Mouse (Mus musculus) 3T3-L1 (cell line): Measurements from ENCODE around the gene Chrdl2.
"Not testable (repeated sequence)": the region's sequence is repeated elsewhere in the genome, so short reads cannot be mapped to it uniquely, and the experiment has no call there.

ENCODE experiments used
- DNase-seq: peaks from one replicate; pipeline ENCODE4 v3.0.0-alpha.2; 2015; ENCODE audit warnings: low read depth, low spot score

Chrdl2 gene

DNA sequence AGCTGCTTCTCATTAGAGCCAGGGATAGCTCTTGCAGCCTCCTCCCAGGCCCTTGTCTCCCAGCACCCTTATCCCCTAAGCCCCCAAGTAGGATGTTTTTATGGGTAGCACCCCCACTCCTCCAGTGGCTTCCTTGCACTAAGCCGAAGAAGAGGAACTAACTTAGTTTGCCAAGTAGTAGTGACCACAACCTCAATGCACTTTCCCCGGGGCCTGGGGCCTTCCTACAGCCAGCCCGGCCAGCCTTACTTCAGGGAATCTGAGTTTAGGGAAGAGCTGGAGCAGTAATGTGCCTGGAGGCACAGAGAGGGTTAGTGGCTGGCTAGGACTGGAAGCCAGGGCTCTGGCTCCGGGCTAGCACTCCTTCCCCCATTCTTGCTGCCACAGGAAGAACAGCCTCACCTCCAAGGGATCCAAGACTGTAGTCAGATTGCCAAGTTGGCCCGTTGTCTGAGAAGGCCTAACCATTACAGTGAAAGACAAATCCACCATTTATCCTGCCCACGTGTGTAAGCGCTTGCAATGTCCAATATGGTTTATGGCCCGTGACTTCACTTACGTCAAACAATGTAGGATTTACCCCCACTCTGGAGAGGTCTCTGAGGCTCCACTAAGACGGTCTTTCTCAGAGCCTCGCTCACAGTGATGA, 29.0 kb downstream of the Chrdl2 start:
- DNase-seq, result no peak

DNA sequence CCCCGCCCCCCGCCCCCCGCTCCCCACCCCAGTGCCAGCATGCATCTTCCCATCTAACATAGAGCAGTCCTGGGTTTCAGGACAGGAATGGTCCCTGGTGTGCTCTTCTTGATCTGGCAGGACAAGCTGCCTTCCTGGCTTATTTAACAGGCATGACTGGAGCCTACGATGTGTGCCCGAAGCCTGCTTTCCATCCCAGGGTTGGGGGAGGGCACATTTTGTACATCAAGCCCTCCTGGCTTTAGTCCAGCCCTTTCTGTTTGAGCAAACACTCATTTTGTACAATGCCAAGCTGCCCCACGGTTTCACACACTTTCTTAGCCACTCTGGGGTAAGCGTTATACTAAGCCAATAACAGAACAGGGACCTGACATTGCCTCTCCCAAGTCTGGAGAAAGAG, 30.1 kb downstream of the Chrdl2 start:
- DNase-seq, result no peak

GRCm38 (mm10) chr7:100036495-100036894, 30.5 kb downstream of the Chrdl2 start:
- DNase-seq, result no peak

DNA sequence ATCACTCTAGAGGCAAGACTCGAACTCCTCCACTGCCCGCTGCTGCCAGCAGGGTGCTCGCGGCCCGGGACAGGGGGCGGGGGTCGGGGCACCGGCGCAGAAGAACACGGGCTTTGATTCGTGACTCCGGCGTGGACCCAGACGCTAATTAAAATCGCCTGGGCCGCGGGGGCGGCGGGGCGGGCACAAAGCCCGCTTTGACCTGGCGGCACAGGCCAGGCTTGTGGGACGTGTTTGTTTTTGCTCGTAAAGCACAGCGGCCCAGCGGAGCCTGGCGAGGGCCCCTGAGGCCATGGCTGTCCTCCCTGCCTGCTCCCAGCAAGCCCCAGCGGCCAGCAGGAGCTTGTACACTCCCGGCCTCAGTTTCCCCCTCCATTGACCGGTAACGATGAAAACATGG, 36.1 kb downstream of the Chrdl2 start:
- no peak for DNase-seq

GRCm38 (mm10) chr7:100043096-100043495, 37.1 kb downstream of the Chrdl2 start:
- DNase-seq, result no peak

- no peak for DNase-seq
Observed at GRCm38 (mm10) chr7:100043605-100044031, 37.6 kb downstream of the Chrdl2 start.

DNA sequence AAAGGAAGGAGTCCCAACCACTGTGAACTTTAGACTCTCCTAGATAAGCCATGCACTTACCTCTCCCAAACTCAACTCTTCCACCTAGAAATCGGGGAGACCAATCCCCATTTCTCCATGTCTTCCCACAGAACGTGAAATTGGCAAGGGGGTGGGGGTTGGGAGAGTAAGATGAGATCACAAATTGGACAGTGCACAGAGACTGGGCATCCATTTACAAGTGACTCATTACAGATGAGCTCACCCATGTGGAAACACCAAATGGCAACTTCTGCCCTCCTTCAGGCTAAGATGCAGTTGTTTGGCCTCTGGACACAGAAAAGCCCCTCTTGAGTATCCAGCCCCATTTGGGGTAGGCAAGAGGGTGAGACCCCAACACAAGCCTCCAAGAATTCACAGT, 40.5 kb downstream of the Chrdl2 start:
- peak; percentile 65 for DNase-seq

- DNase-seq, result no peak
Observed at GRCm38 (mm10) chr7:100051904-100052303, 45.9 kb downstream of the Chrdl2 start.

DNA sequence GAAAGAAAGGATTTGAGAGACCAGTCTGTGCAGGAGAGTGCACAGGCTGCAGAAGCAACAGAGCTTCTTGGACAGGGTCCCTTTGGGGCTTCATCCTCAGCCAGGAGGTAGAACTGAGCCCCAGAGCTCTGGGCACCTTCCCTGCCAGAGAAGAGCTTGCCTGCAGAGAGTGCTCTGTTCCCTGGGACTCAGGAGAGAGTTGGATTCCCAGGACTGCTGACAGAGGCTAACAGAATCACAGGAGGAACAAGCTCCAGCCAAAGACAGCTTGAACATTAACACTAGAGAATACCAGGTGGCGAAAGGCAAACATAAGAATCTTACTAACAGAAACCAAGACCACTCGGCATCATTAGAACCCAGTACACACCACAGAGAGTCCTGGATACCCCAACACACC, 47.0 kb downstream of the Chrdl2 start:
- not testable (repeated sequence) for DNase-seq

DNA sequence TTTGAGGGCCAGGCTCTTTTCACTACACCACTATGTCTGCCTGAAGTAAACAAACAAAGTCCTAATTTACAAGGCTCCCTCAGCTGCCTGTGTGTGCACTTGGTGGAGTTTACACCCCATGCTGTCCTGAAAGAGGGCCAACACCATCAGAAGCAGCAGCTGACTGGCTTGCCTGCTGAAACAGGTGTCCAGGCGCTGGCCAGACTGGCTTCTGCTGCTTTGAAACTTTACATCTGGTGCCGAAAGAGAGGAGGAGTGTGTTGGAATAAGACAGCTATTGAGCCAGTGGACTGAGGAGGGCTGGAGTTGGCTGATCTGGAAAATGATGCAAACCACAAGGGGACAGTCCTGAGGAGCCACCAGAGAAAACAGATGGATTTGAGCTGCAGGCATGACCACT, 68.0 kb downstream of the Chrdl2 start:
- no peak for DNase-seq

DNA sequence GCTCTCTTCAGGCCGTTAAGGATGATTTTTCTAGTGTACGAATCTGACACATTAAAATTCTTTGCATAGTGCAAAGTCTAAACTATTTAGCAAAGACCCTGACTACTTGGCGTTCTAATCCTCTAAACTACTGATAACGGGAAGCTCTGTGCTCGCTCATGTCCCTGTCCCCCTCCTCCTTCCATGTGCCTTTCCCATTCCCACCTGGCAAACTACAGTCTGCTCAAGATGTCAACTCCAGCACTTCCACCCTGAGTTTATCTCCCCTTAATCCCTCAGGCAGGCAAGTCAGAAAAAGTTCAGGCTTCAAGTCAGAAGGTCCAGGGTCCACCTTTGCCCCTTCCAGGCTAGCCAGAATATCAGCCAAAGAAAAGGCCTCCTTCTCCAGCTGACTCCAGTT, 70.3 kb downstream of the Chrdl2 start:
- DNase-seq, result no peak

DNA sequence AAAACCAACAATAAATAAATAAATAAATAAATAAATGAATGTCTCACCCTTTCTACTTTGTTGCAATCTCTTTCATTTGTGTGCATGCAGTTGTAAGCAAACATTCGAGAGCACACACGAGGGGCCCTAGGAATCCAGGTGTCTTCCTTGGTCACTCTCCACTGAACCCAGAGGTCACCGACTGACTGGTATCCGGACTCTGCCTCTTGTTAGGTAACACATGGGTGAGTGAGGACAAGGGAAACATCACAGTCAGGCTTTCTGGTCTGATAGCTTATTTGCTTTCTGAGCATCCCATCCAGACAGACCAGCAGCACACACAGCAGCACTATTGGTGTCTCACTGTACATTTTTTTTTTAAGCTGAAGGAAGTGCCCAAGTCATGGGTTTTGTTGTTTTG, 71.1 kb downstream of the Chrdl2 start:
- DNase-seq, result no peak

GRCm38 (mm10) chr7:100080087-100080781, 74.3 kb downstream of the Chrdl2 start:
- DNase-seq, result no peak

DNA sequence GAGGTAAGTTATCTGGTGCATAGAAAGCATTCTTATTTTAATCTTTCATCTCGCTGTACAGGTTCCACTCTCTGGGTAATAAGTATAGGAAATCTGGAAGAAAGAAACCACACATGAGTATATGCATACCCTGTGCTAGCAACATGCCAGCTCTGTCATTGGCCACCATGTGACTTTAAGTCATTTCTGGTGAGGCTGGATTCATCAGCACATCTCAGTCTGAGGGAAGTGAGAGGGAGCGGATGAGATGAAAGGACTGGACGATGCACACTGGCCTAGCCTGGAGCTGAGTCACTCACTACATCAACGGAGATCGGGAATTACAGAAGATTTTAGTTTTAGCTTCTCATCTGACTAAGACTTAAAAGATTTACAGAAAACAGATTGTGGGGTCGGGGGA, 76.9 kb downstream of the Chrdl2 start:
- DNase-seq, result peak; percentile 1

DNA sequence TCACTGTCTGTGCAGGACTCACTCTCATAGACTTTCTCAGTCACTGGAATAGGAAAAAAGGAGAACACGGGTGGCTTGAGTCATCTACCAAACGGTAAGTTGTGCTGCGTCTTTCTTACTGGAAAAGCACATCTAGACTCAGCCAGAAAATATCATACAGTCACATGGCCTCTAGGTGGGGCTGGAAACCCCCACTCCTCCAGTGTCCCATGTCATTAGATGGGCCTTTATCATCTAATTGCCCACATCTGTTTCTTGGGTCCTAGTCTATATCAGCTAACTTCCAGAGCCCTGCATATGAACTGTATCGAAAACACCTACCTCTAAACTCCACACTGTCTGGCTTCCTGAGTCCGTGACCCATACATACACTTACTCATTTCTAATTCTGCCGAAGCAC, 77.8 kb downstream of the Chrdl2 start:
- DNase-seq, result no peak
